Mouse (Mus musculus) midbrain, postnatal 0 days (tissue): Measurements from ENCODE around the gene Vps11. TPM values are rescaled to one million over a fixed set of nuclear protein-coding genes. Genes with fewer than 3 reads are reported as not detected.
"Not testable (repeated sequence)": the region's sequence is repeated elsewhere in the genome, so short reads cannot be mapped to it uniquely, and the experiment has no call there.

Experiments
- ATAC-seq: fragments of 200-750 bp; cut with Nextera tagmentation; 2 replicates; pipeline ENCODE4 v1.8.0; 2017; ENCODE audit warnings: moderate number of reproducible peaks, mild to moderate bottlenecking, moderate TSS enrichment, moderate library complexity; ENCODE audit not compliant: low FRiP score
- DNase-seq: peaks from one replicate; pipeline ENCODE4 v3.0.0-alpha.2; 2015; ENCODE audit warnings: low spot score
- H3K27ac ChIP-seq: fragments of 300-500 bp; sonication (generic); 2 replicates; pipeline ENCODE4 v1.5.1; 2014; ENCODE audit warnings: low read depth, mild to moderate bottlenecking, low read length, mixed read lengths
- H3K27me3 ChIP-seq: fragments of 300-500 bp; sonication (generic); 2 replicates; pipeline ENCODE4 v1.6.1; 2014; ENCODE audit warnings: low read length, control low read depth, mixed read lengths; ENCODE audit not compliant: insufficient read depth
- H3K36me3 ChIP-seq: fragments of 300-500 bp; sonication (generic); 2 replicates; pipeline ENCODE4 v1.6.1; 2014; ENCODE audit warnings: low read length, control low read depth, mixed read lengths; ENCODE audit not compliant: insufficient read depth
- H3K4me1 ChIP-seq: fragments of 300-500 bp; sonication (generic); 2 replicates; pipeline ENCODE4 v1.6.1; 2014; ENCODE audit warnings: mild to moderate bottlenecking, control low read depth, antibody characterized with exemption, low read length, mixed read lengths; ENCODE audit not compliant: insufficient read depth
- H3K4me2 ChIP-seq: fragments of 300-500 bp; sonication (generic); 2 replicates; pipeline ENCODE4 v1.6.1; 2014; ENCODE audit warnings: low read depth, mild to moderate bottlenecking, low read length, mixed read lengths; ENCODE audit not compliant: poor library complexity, severe bottlenecking
- H3K4me3 ChIP-seq: fragments of 300-500 bp; sonication (generic); 2 replicates; pipeline ENCODE4 v1.5.1; 2014; ENCODE audit warnings: low read depth, mild to moderate bottlenecking, low read length, moderate library complexity
- H3K9ac ChIP-seq: fragments of 300-500 bp; sonication (generic); replicated peaks from 2 replicates; pipeline ENCODE4 v1.6.1; 2014; ENCODE audit warnings: mild to moderate bottlenecking, low read length, moderate library complexity, mixed read lengths; ENCODE audit not compliant: poor library complexity, severe bottlenecking
- H3K9me3 ChIP-seq: fragments of 300-500 bp; sonication (generic); 2 replicates; pipeline ENCODE4 v1.6.1; 2016; ENCODE audit warnings: low read length, control low read depth
- CTCF ChIP-seq: IDR thresholded peaks from 2 replicates; pipeline ENCODE4 v1.5.1; 2016; ENCODE audit warnings: antibody characterized with exemption, mild to moderate bottlenecking
- WGBS: fragments of 180-500 bp; shearing (Covaris S2); extraction: QIAGEN DNeasy Blood & Tissue Kit; methylation state at CpG from one replicate; pipeline ENCODE4 v1.1.7; 2014; 5-methylcytosine and 5-hydroxymethylcytosine counted together
- polyA plus RNA-seq: library from polyadenylated mRNA; unstranded; fragments of >200 nt; fragmentation: Nextera tagmentation; extraction: Ambion mirVana; gene quantifications from 2 replicates; pipeline ENCODE4 v1.2.1, GENCODE M21; 2015
- total RNA-seq: library from RNA; depleted of rRNA; stranded (reverse); fragments of >200 nt; gene quantifications from 2 replicates; pipeline ENCODE4 v1.2.3, GENCODE M21; 2014

Gene Vps11
- total and polyA plus RNA-seq, 2 experiments from 2014 or later, result 41.5 to 42.6 TPM

GRCm38 (mm10) chr9:44327064-44327711 lies 34.3 kb downstream of the Vps11 start:
- 0 out of 2 replicates have a peak, but pooled peaks cover 8% of the 10 kb centered on the region for H3K4me1 ChIP-seq
- H3K36me3 ChIP-seq, result peaks cover 10% of the 10 kb centered on the region; the same call in 1 of the 2 replicates
- no peaks in the 10 kb centered on the region for H3K27me3 ChIP-seq
- H3K4me3 ChIP-seq, result peak overlapping the region; percentile 82
- 1% methylated on average over 22 of the region's 22 CpGs for WGBS
- no peaks in the 10 kb centered on the region for H3K9me3 ChIP-seq
- no peak for TF ChIP-seq CTCF
- H3K9ac ChIP-seq, result peak overlapping the region; percentile 78
- ATAC-seq, result peak; percentile 41
- no peak for DNase-seq
- H3K27ac ChIP-seq, result peak overlapping the region; percentile 82
- peak overlapping the region; percentile 90 for H3K4me2 ChIP-seq

GRCm38 (mm10) chr9:44326371-44327063 lies 35.0 kb downstream of the Vps11 start:
- Histone ChIP-seq H3K27ac (peak overlapping the region; percentile 82), H3K36me3 (peaks cover 5% of the 10 kb centered on the region; the same call in 1 of the 2 replicates), H3K9me3 (no peaks in the 10 kb centered on the region), H3K27me3 (no peaks in the 10 kb centered on the region), H3K4me2 (peak overlapping the region; percentile 90), H3K4me1 (0 out of 2 replicates have a peak, but pooled peaks cover 8% of the 10 kb centered on the region), H3K9ac (peak overlapping the region; percentile 78), H3K4me3 (peak overlapping the region; percentile 82)
- TF ChIP-seq CTCF, result no peak
- DNase-seq (peak; percentile 93), ATAC-seq (peak; percentile 91)
- WGBS, result under 1% methylated on average over 36 of the region's 38 CpGs

- H3K4me2 ChIP-seq, result peak within 1 kb of the TSS; percentile 90
- TF ChIP-seq CTCF, result no peak
- H3K36me3 ChIP-seq, result peaks cover 3% of the 10 kb centered on the region; the same call in 1 of the 2 replicates
- 3% methylated on average over 12 of the region's 12 CpGs for WGBS
- no peaks in the 10 kb centered on the region for H3K27me3 ChIP-seq
- H3K4me3 ChIP-seq, result peak within 1 kb of the TSS; percentile 82
- no peaks in the 10 kb centered on the region for H3K9me3 ChIP-seq
- peaks cover 8% of the 10 kb centered on the region; the same call in 1 of the 2 replicates for H3K4me1 ChIP-seq
- peak within 1 kb of the TSS; percentile 82 for H3K27ac ChIP-seq
- H3K9ac ChIP-seq, result peak within 1 kb of the TSS; percentile 78
- DNase-seq, result no peak
- ATAC-seq, result peak; percentile 42; the same call in 1 of the 2 replicates
These were observed 35.6 kb downstream of the Vps11 start, which contains the start of gene Dpagt1 for GRCm38 (mm10) chr9:44325768-44326370. Gene Dpagt1 (plus strand): TSS chr9:44326019.

GRCm38 (mm10) chr9:44325032-44325767 lies 36.3 kb downstream of the Vps11 start:
- not testable (repeated sequence) for DNase-seq, H3K36me3 ChIP-seq, H3K4me3 ChIP-seq, ATAC-seq, H3K9ac ChIP-seq, H3K9me3 ChIP-seq, H3K4me1 ChIP-seq, H3K27me3 ChIP-seq
- 64% methylated on average over 7 of the region's 8 CpGs for WGBS
- Histone ChIP-seq H3K27ac (peak overlapping the region; percentile 82), H3K4me2 (peak overlapping the region; percentile 90)

GRCm38 (mm10) chr9:44324147-44324546 lies 37.3 kb downstream of the Vps11 start:
- ATAC-seq (no peak), DNase-seq (no peak)
- peaks cover 8% of the 10 kb centered on the region; the same call in 1 of the 2 replicates for H3K4me1 ChIP-seq
- H3K9ac ChIP-seq, result no peak overlapping the region
- WGBS, result 89% methylated on average over 6 of the region's 6 CpGs
- H3K9me3 ChIP-seq, result no peaks in the 10 kb centered on the region
- H3K4me3 ChIP-seq, result no peak overlapping the region
- H3K36me3 ChIP-seq, result no peaks in the 10 kb centered on the region
- no peak overlapping the region for H3K4me2 ChIP-seq
- no peaks in the 10 kb centered on the region for H3K27me3 ChIP-seq
- no peak overlapping the region for H3K27ac ChIP-seq
- TF ChIP-seq CTCF, result no peak
